Mouse (Mus musculus) mouse trophoblast stem cell (cell line): Measurements from ENCODE around the gene Hibadh.

Source experiments
- in situ Hi-C, 2 experiments: fragments of 300-500 bp; cut with MseI, MboI; formaldehyde crosslinking; loops; 2 replicates in 1 of 2; 3 replicates in 1 of 2; pipeline ENCODE4 v1.15.1; 2025

The Hibadh gene

GRCm38 (mm10) chr6:52577270-52577669, 62.9 kb downstream of the Hibadh start:
- in situ Hi-C loops, result loop anchor here (5.0 to 25.0 kb wide), 2 partner anchors 310 to 315 kb away; partner anchors contain the start of gene Hoxa13 (in 1 of the 2)

- in situ Hi-C loops, result no loop called here
Measured at GRCm38 (mm10) chr6:52568706-52569105, 71.5 kb downstream of the Hibadh start.

- in situ Hi-C loops, result no loop called here
Measured at GRCm38 (mm10) chr6:52567327-52568299, 72.6 kb downstream of the Hibadh start.

GRCm38 (mm10) chr6:52565210-52565609, 75.0 kb downstream of the Hibadh start:
- in situ Hi-C loops, result no loop called here

GRCm38 (mm10) chr6:52562994-52563393, 77.2 kb downstream of the Hibadh start:
- in situ Hi-C loops, result no loop called here

- in situ Hi-C loops, result no loop called here
Measured at GRCm38 (mm10) chr6:52559041-52559440, 81.1 kb downstream of the Hibadh start.

- in situ Hi-C loops, result no loop called here
Measured at GRCm38 (mm10) chr6:52544376-52544775, 95.8 kb downstream of the Hibadh start.

- in situ Hi-C loops, result no loop called here
Measured at GRCm38 (mm10) chr6:52542464-52542863, 97.7 kb downstream of the Hibadh start.

- in situ Hi-C loops, result no loop called here
Measured at GRCm38 (mm10) chr6:52539911-52540310, 100.3 kb downstream of the Hibadh start.

- in situ Hi-C loops, result no loop called here
Measured at GRCm38 (mm10) chr6:52535072-52535704, 105.0 kb downstream of the Hibadh start.

GRCm38 (mm10) chr6:52532144-52532492, 108.1 kb downstream of the Hibadh start:
- in situ Hi-C loops, result no loop called here

- in situ Hi-C loops, result no loop called here
Measured at GRCm38 (mm10) chr6:52531366-52532143, 108.6 kb downstream of the Hibadh start.

GRCm38 (mm10) chr6:52530861-52531260, 109.3 kb downstream of the Hibadh start:
- in situ Hi-C loops, result no loop called here

GRCm38 (mm10) chr6:52524226-52524625, 116.0 kb downstream of the Hibadh start:
- in situ Hi-C loops, result no loop called here

- in situ Hi-C loops, result no loop called here
Measured at GRCm38 (mm10) chr6:52518704-52519103, 121.5 kb downstream of the Hibadh start.

GRCm38 (mm10) chr6:52517272-52517671, 122.9 kb downstream of the Hibadh start:
- in situ Hi-C loops, result no loop called here

GRCm38 (mm10) chr6:52513876-52514405, 126.2 kb downstream of the Hibadh start:
- in situ Hi-C loops, result no loop called here

GRCm38 (mm10) chr6:52508789-52509188, 131.4 kb downstream of the Hibadh start:
- in situ Hi-C loops, result no loop called here

- in situ Hi-C loops, result no loop called here
Measured at GRCm38 (mm10) chr6:52507946-52508345, 132.2 kb downstream of the Hibadh start.

GRCm38 (mm10) chr6:52507171-52507570, 133.0 kb downstream of the Hibadh start:
- in situ Hi-C loops, result no loop called here
